Mouse (Mus musculus) embryonic facial prominence, embryonic 13.5 days (tissue): ENCODE results near the gene Gpr153. TPM values are rescaled to one million over a fixed set of nuclear protein-coding genes. Genes with fewer than 3 reads are reported as not detected.
A peak's percentile ranks its signal among the peaks of the same experiment; 100 is the strongest.

Experiments used
- ATAC-seq: fragments of 200-750 bp; cut with Nextera tagmentation; 2 replicates; pipeline ENCODE4 v1.8.0; 2017; ENCODE audit warnings: low read depth; ENCODE audit not compliant: insufficient number of reproducible peaks, insufficient read depth, low FRiP score, low TSS enrichment
- H3K27ac ChIP-seq: fragments of 300-500 bp; sonication (generic); 2 replicates; pipeline ENCODE4 v1.5.1; 2015; ENCODE audit warnings: moderate library complexity, mild to moderate bottlenecking, inconsistent platforms
- H3K27me3 ChIP-seq: fragments of 300-500 bp; sonication (generic); 2 replicates; pipeline ENCODE4 v1.6.1; 2015; ENCODE audit warnings: mild to moderate bottlenecking, inconsistent platforms
- H3K36me3 ChIP-seq: fragments of 300-500 bp; sonication (generic); 2 replicates; pipeline ENCODE4 v1.6.1; 2015; ENCODE audit warnings: mild to moderate bottlenecking, inconsistent platforms
- H3K4me1 ChIP-seq: fragments of 300-500 bp; sonication (generic); 2 replicates; pipeline ENCODE4 v1.6.1; 2015; ENCODE audit warnings: inconsistent platforms
- H3K4me2 ChIP-seq: fragments of 300-500 bp; sonication (generic); 2 replicates; pipeline ENCODE4 v1.6.1; 2015; ENCODE audit warnings: moderate library complexity, mild to moderate bottlenecking, inconsistent platforms
- H3K4me3 ChIP-seq: fragments of 300-500 bp; sonication (generic); 2 replicates; pipeline ENCODE4 v1.5.1; 2015; ENCODE audit warnings: mild to moderate bottlenecking, inconsistent platforms
- H3K9ac ChIP-seq: fragments of 300-500 bp; sonication (generic); 2 replicates; pipeline ENCODE4 v1.6.1; 2015; ENCODE audit warnings: mild to moderate bottlenecking, inconsistent platforms
- H3K9me3 ChIP-seq: fragments of 300-500 bp; sonication (generic); 2 replicates; pipeline ENCODE4 v1.6.1; 2016; ENCODE audit warnings: inconsistent platforms
- WGBS: fragments of 180-500 bp; shearing (Covaris S2); methylation state at CpG from one replicate; pipeline ENCODE4 v1.1.7; 2015; ENCODE audit warnings: mixed read lengths; 5-methylcytosine and 5-hydroxymethylcytosine counted together
- polyA plus RNA-seq: library from polyadenylated mRNA; unstranded; fragments of >200 nt; fragmentation: Nextera tagmentation; extraction: Ambion mirVana; gene quantifications from 2 replicates; pipeline ENCODE4 v1.2.1, GENCODE M21; 2015

Gene Gpr153
- polyA plus RNA-seq, 1 experiment from 2014 or later, result 11.1 TPM

DNA sequence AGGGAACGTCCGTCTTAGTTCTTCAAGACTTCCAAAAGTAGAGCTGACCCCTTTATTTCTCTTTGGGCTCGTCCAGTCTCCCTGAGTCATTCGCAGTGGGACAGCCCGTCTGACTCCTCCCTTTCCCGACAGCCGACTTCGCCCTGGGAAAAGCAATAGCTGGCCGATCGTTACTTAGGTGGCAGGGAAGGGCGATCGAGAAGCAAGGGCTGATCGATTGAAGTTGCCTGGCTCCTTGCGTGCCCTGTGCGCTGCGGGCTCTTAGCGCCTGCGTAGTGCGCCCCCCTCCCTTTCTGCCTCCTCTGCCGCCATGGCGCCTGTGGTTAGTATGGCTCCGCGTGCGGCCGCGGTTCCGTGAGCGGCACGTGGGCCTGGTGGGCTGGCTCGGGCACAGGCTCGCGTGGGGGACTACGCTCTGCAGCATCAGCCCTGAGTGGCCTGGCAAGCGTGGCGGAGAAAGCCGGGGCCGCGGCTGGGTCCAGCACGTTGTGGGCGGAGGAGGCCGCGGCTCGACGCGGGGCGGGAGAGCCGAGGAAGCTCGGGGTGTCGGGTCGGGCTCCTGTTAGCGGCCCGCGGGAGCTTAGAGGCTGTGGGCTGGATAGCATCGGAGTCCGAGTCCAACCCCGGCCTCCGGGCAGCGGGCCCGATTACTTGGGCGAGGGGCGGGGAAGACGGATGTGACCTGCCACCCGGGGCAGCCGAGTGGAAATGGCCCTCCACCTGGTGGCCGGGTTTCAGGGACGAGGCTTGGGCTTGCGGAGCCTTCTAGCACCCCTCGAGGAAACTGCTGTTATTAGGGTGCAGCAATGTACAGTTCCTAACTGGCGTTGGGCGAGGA, 51.8 kb downstream of the Gpr153 start, which contains the start of gene Rpl22:
TSS of gene Rpl22 (plus strand) at position 169 of the 838 bp plus-strand sequence.
- H3K4me1 ChIP-seq, result peaks cover 14% of the 10 kb centered on the region
- peak within 1 kb of the TSS; percentile 74 for H3K27ac ChIP-seq
- no peaks in the 10 kb centered on the region for H3K9me3 ChIP-seq
- peak within 1 kb of the TSS; percentile 98 for H3K4me3 ChIP-seq
- H3K4me2 ChIP-seq, result peak within 1 kb of the TSS; percentile 75
- peak within 1 kb of the TSS; percentile 98 for H3K9ac ChIP-seq
- peak; percentile 92 for ATAC-seq
- whole genome bisulfite sequencing, result under 1% methylated on average over 70 of the region's 70 CpGs
- no peaks in the 10 kb centered on the region for H3K27me3 ChIP-seq
- H3K36me3 ChIP-seq, result peaks cover 29% of the 10 kb centered on the region

DNA sequence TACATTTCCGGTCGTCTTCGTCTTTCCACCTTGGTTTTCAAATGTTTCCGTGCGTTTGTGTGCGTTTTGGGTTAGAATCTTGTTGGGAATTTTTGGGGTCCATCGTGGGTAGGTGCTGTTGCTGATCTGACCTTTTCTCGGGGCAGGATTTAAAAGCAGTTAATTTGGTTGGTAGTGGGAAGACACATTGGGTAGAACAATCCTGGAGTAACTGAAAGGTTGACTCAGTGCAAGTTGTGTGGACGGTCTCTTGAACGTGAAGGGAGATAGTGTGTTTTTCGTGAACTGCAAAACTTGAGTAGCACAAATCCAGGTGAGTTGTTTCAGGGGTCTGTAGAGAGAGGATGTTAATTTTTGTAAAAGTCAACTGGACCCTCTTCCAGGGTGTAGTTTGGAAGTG, 52.5 kb downstream of the Gpr153 start:
- H3K36me3 ChIP-seq, result peaks cover 37% of the 10 kb centered on the region
- peaks cover 14% of the 10 kb centered on the region for H3K4me1 ChIP-seq
- peak overlapping the region; percentile 75 for H3K4me2 ChIP-seq
- no peak for ATAC-seq
- no peaks in the 10 kb centered on the region for H3K9me3 ChIP-seq
- H3K27ac ChIP-seq, result no peak overlapping the region
- H3K4me3 ChIP-seq, result peak overlapping the region; percentile 98
- H3K27me3 ChIP-seq, result no peaks in the 10 kb centered on the region
- under 1% methylated on average over 11 of the region's 11 CpGs for WGBS
- peak overlapping the region; percentile 98 for H3K9ac ChIP-seq

DNA sequence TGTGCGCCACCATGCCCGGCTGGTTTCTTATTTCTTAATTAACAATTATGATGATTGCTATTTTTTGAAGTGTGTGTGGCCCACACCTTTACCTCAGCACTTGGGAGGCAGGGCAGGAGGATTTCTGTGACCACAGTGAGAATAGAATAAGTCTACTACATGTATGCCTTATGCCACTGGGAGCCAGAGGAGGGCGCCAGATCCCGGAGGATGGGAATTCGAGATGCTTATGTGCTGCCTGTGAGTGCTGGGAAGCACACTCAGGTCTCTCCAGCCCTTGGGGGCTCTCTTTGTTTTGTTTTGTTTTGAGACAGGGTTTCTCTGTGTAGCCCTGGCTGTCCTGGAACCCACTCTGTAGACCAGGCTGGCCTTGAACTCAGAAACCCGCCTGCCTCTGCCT, 54.7 kb downstream of the Gpr153 start:
- no peaks in the 10 kb centered on the region for H3K9me3 ChIP-seq
- 82% methylated on average over 6 of the region's 6 CpGs for WGBS
- ATAC-seq, result no peak

GRCm38 (mm10) chr4:152332952-152333351, 58.9 kb downstream of the Gpr153 start:
- WGBS, result 38% methylated on average over 2 of the region's 2 CpGs
- H3K27me3 ChIP-seq, result peaks cover 19% of the 10 kb centered on the region
- no peak for ATAC-seq

More for the DNA sequence above, 54.7 kb downstream of the Gpr153 start:
- H3K4me3 ChIP-seq, result no peak overlapping the region
- no peak overlapping the region for H3K27ac ChIP-seq
- H3K4me2 ChIP-seq, result no peak overlapping the region
- peaks cover 14% of the 10 kb centered on the region for H3K4me1 ChIP-seq
- H3K9ac ChIP-seq, result no peak overlapping the region
- no peaks in the 10 kb centered on the region for H3K27me3 ChIP-seq
- peaks cover 58% of the 10 kb centered on the region for H3K36me3 ChIP-seq

DNA sequence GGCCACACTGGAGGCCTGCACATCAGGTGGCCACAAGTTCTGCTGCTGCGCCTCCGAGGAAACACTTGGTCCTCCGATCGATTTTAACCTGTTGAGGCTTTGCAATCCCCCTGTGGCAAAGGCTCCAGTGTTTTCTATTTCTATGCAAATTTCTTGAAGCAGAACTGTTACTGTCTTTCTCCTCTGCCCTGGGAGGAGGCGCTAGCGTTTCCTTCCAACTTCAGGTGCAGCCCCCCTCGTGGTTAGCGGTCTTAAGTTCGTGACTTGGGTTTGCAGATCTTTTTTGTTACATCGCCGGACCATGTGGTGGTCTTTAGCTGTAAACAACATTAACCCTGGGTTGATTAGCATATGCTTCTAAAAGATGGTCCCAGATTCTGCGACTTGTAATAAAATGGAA, 59.6 kb downstream of the Gpr153 start:
- no peaks in the 10 kb centered on the region for H3K4me1 ChIP-seq
- H3K9ac ChIP-seq, result no peak overlapping the region
- H3K27ac ChIP-seq, result no peak overlapping the region
- H3K4me3 ChIP-seq, result no peak overlapping the region
- H3K27me3 ChIP-seq, result peaks cover 25% of the 10 kb centered on the region
- H3K4me2 ChIP-seq, result no peak overlapping the region
- no peak for ATAC-seq
- H3K36me3 ChIP-seq, result peaks cover 70% of the 10 kb centered on the region
- 93% methylated on average over 12 of the region's 12 CpGs for WGBS
- no peaks in the 10 kb centered on the region; the same call in 1 of the 2 replicates for H3K9me3 ChIP-seq

More at GRCm38 (mm10) chr4:152332952-152333351, 58.9 kb downstream of the Gpr153 start:
- Histone ChIP-seq H3K9me3 (no peaks in the 10 kb centered on the region; the same call in 1 of the 2 replicates), H3K9ac (no peak overlapping the region), H3K27ac (no peak overlapping the region), H3K4me3 (no peak overlapping the region), H3K4me2 (no peak overlapping the region), H3K36me3 (peaks cover 74% of the 10 kb centered on the region), H3K4me1 (peaks cover 2% of the 10 kb centered on the region; the same call in 1 of the 2 replicates)

Other genes with a start within 250 kb of the Gpr153 start
- gene Zbtb48, start 246.6 kb upstream of the Gpr153 start, polyA plus RNA-seq, result 17.5 and 22.9 TPM in 2 replicates
- gene Tas1r1, start 235.7 kb upstream of the Gpr153 start, polyA plus RNA-seq, result 0.55 and 0.59 TPM in 2 replicates
- 34.4 and 34.8 TPM in 2 replicates for gene Nol9, start 234.9 kb upstream of the Gpr153 start, polyA plus RNA-seq
- gene Plekhg5, start 201.7 kb upstream of the Gpr153 start, polyA plus RNA-seq, result 19.5 and 22.2 TPM in 2 replicates
- 1.1 and 1.5 TPM in 2 replicates for gene Tnfrsf25, start 158.3 kb upstream of the Gpr153 start, polyA plus RNA-seq
- 3.4 and 5.9 TPM in 2 replicates for gene Espn, start 121.9 kb upstream of the Gpr153 start, polyA plus RNA-seq
- gene Hes2, start 115.4 kb upstream of the Gpr153 start, polyA plus RNA-seq, result 0.10 TPM in 1 of 2 replicates, not detected in the other
- gene Acot7, start 96.1 kb upstream of the Gpr153 start, polyA plus RNA-seq, result 48.5 and 54.1 TPM in 2 replicates
- not detected in 2 replicates for gene Hes3, start 17.4 kb downstream of the Gpr153 start, polyA plus RNA-seq
- 23.5 and 26.6 TPM in 2 replicates for gene Icmt, start 23.0 kb downstream of the Gpr153 start, polyA plus RNA-seq
- 0.72 and 1.3 TPM in 2 replicates for gene Rnf207, start 44.8 kb downstream of the Gpr153 start, polyA plus RNA-seq
- gene Rpl22, start 51.5 kb downstream of the Gpr153 start, polyA plus RNA-seq, result 447 and 449 TPM in 2 replicates
- gene Chd5, start 64.4 kb downstream of the Gpr153 start, polyA plus RNA-seq, result 2.5 and 2.6 TPM in 2 replicates
- gene Nphp4, start 202.5 kb downstream of the Gpr153 start, polyA plus RNA-seq, result 2.8 and 3.0 TPM in 2 replicates
- gene Kcnab2, start 203.6 kb downstream of the Gpr153 start, polyA plus RNA-seq, result 9.2 and 9.6 TPM in 2 replicates